Mouse (Mus musculus) E14TG2a.4 (cell line): ENCODE measurements around the gene Ciao2a.

ENCODE experiments used
- CTCF ChIP-seq: conservative IDR thresholded peaks from 2 replicates; pipeline ENCODE4 v1.5.1; 2014; ENCODE audit warnings: low read length
- NANOG ChIP-seq: IDR thresholded peaks from 2 replicates; pipeline ENCODE4 v1.6.1; 2014; ENCODE audit warnings: borderline replicate concordance, low read length, mixed read lengths

DNA sequence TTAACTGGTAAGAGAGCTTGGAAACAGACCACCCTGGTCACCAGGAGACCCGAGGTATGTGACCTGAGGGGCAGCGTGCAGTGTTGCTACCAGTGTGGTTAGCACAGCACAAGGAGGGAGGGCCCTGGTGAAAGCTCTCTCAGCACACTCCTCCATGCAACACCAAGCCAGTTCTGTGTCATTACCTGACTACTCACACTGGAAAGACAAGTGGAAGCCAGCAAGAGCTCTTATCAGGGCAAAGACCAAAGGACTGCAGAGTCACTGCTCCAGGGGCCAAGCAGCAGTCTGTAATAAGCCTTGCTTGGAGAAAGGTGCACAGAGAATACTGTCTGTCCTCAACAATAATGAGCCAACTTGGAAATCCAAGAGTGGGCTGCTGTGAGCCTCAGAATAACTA lies 33.7 kb upstream of the Ciao2a start:
- TF ChIP-seq CTCF = no peak
- no peak for TF ChIP-seq NANOG
